Mouse (Mus musculus) midbrain, embryonic 11.5 days (tissue): Measurements from ENCODE around the gene St6galnac1. TPM values are rescaled to one million over a fixed set of nuclear protein-coding genes. Genes with fewer than 3 reads are reported as not detected.

Experiments used
- ATAC-seq: fragments of 200-750 bp; cut with Nextera tagmentation; 2 replicates; pipeline ENCODE4 v1.8.0; 2017; ENCODE audit warnings: moderate TSS enrichment, moderate library complexity; ENCODE audit not compliant: low FRiP score
- DNase-seq: peaks from one replicate; pipeline ENCODE4 v3.0.0; 2015; ENCODE audit warnings: low spot score; ENCODE audit errors: missing footprints
- H3K27ac ChIP-seq: fragments of 300-500 bp; sonication (generic); 2 replicates; pipeline ENCODE4 v1.5.1; 2014; ENCODE audit warnings: low read depth, low read length
- H3K27me3 ChIP-seq: fragments of 300-500 bp; sonication (generic); 2 replicates; pipeline ENCODE4 v1.6.1; 2014; ENCODE audit warnings: mild to moderate bottlenecking, low read length, moderate library complexity, mixed read lengths; ENCODE audit not compliant: control insufficient read depth, insufficient read depth
- H3K36me3 ChIP-seq: fragments of 300-500 bp; sonication (generic); 2 replicates; pipeline ENCODE4 v1.6.1; 2014; ENCODE audit warnings: mild to moderate bottlenecking, low read length, moderate library complexity, mixed read lengths; ENCODE audit not compliant: control insufficient read depth, insufficient read depth
- H3K4me1 ChIP-seq: fragments of 300-500 bp; sonication (generic); 2 replicates; pipeline ENCODE4 v1.6.1; 2014; ENCODE audit warnings: low read length; ENCODE audit not compliant: control insufficient read depth, insufficient read depth
- H3K4me2 ChIP-seq: fragments of 300-500 bp; sonication (generic); 2 replicates; pipeline ENCODE4 v1.6.1; 2014; ENCODE audit warnings: mild to moderate bottlenecking, moderate library complexity
- H3K4me3 ChIP-seq: fragments of 300-500 bp; sonication (generic); 2 replicates; pipeline ENCODE4 v1.5.1; 2014; ENCODE audit warnings: low read depth, low read length
- H3K9ac ChIP-seq: fragments of 300-500 bp; sonication (generic); 2 replicates; pipeline ENCODE4 v1.6.1; 2014; ENCODE audit warnings: low read length
- H3K9me3 ChIP-seq: fragments of 300-500 bp; sonication (generic); 2 replicates; pipeline ENCODE4 v1.6.1; 2016; ENCODE audit warnings: low read length; ENCODE audit not compliant: control insufficient read depth
- WGBS: fragments of 180-500 bp; shearing (Covaris S2); extraction: QIAGEN DNeasy Blood & Tissue Kit; methylation state at CpG from one replicate; pipeline ENCODE4 v1.1.7; 2014; 5-methylcytosine and 5-hydroxymethylcytosine counted together
- polyA plus RNA-seq: library from polyadenylated mRNA; unstranded; fragments of >200 nt; fragmentation: Nextera tagmentation; extraction: Ambion mirVana; gene quantifications from 2 replicates; pipeline ENCODE4 v1.2.1, GENCODE M21; 2014

Gene St6galnac1
- polyA plus RNA-seq, 1 experiment from 2014 or later: not detected

- H3K4me3 ChIP-seq: no peak overlapping the region
- no peak overlapping the region for H3K27ac ChIP-seq
- 77% methylated on average over 5 of the region's 5 CpGs for WGBS
- DNase-seq (no peak), ATAC-seq (no peak)
- no peak overlapping the region for H3K9ac ChIP-seq
- no peaks in the 10 kb centered on the region for H3K36me3 ChIP-seq
- H3K4me2 ChIP-seq: no peak overlapping the region
- no peaks in the 10 kb centered on the region for H3K9me3 ChIP-seq
- peaks cover 47% of the 10 kb centered on the region for H3K4me1 ChIP-seq
- no peaks in the 10 kb centered on the region for H3K27me3 ChIP-seq
These were observed 41.5 kb upstream of the St6galnac1 start for GRCm38 (mm10) chr11:116816769-116817168.

- H3K9me3 ChIP-seq: no peaks in the 10 kb centered on the region
- peak overlapping the region; percentile 20; the same call in 1 of the 2 replicates for H3K4me2 ChIP-seq
- H3K27ac ChIP-seq: peak overlapping the region; percentile 94
- no peaks in the 10 kb centered on the region for H3K27me3 ChIP-seq
- H3K4me1 ChIP-seq: peaks cover 55% of the 10 kb centered on the region
- H3K4me3 ChIP-seq: no peak overlapping the region
- WGBS: 26% methylated on average over 7 of the region's 7 CpGs
- no peak for ATAC-seq
- DNase-seq: peak; percentile 90
- peak overlapping the region; percentile 49; the same call in 1 of the 2 replicates for H3K9ac ChIP-seq
- no peaks in the 10 kb centered on the region for H3K36me3 ChIP-seq
These were observed 39.6 kb upstream of the St6galnac1 start for GRCm38 (mm10) chr11:116814884-116815415.

GRCm38 (mm10) chr11:116814076-116814883 is 39.0 kb upstream of the St6galnac1 start:
- Histone ChIP-seq H3K4me3 (no peak overlapping the region), H3K4me1 (peaks cover 56% of the 10 kb centered on the region), H3K36me3 (no peaks in the 10 kb centered on the region), H3K27me3 (no peaks in the 10 kb centered on the region), H3K4me2 (peak overlapping the region; percentile 20; the same call in 1 of the 2 replicates), H3K27ac (peak overlapping the region; percentile 94), H3K9me3 (no peaks in the 10 kb centered on the region), H3K9ac (peak overlapping the region; percentile 49)
- 5% methylated on average over 20 of the region's 20 CpGs for WGBS
- no peak; the same call in 1 of the 2 replicates for ATAC-seq
- DNase-seq: peak; percentile 96

- H3K4me3 ChIP-seq: no peak overlapping the region
- peak overlapping the region; percentile 7; the same call in 1 of the 2 replicates for H3K9ac ChIP-seq
- ATAC-seq: no peak
- H3K4me1 ChIP-seq: peaks cover 56% of the 10 kb centered on the region
- no peaks in the 10 kb centered on the region for H3K36me3 ChIP-seq
- 69% methylated on average over 13 of the region's 13 CpGs for WGBS
- H3K27ac ChIP-seq: peak overlapping the region; percentile 94
- H3K4me2 ChIP-seq: 0 out of 2 replicates have a peak overlapping the region, but pooled peaks have one; percentile 19
- H3K27me3 ChIP-seq: no peaks in the 10 kb centered on the region
- no peaks in the 10 kb centered on the region for H3K9me3 ChIP-seq
- peak; percentile 88 for DNase-seq
These were observed 38.3 kb upstream of the St6galnac1 start for GRCm38 (mm10) chr11:116813610-116814009.

- Histone ChIP-seq H3K4me2 (peak overlapping the region; percentile 25; the same call in 1 of the 2 replicates), H3K27ac (peak overlapping the region; percentile 94), H3K27me3 (no peaks in the 10 kb centered on the region), H3K4me1 (peaks cover 56% of the 10 kb centered on the region), H3K9ac (peak overlapping the region; percentile 27; the same call in 1 of the 2 replicates), H3K9me3 (no peaks in the 10 kb centered on the region), H3K4me3 (peak overlapping the region; percentile 10; the same call in 1 of the 2 replicates), H3K36me3 (no peaks in the 10 kb centered on the region)
- DNase-seq (peak; percentile 93), ATAC-seq (peak; percentile 27)
- WGBS: 40% methylated on average over 21 of the region's 21 CpGs
These were observed 37.7 kb upstream of the St6galnac1 start for GRCm38 (mm10) chr11:116812793-116813529.

- H3K9ac ChIP-seq: peak overlapping the region; percentile 63
- ATAC-seq (peak; percentile 90), DNase-seq (peak; percentile 96)
- H3K4me1 ChIP-seq: peaks cover 56% of the 10 kb centered on the region
- H3K4me3 ChIP-seq: peak overlapping the region; percentile 28
- H3K36me3 ChIP-seq: no peaks in the 10 kb centered on the region
- no peaks in the 10 kb centered on the region for H3K9me3 ChIP-seq
- H3K27me3 ChIP-seq: no peaks in the 10 kb centered on the region
- H3K4me2 ChIP-seq: peak overlapping the region; percentile 49
- WGBS: 5% methylated on average over 30 of the region's 32 CpGs
- peak overlapping the region; percentile 94 for H3K27ac ChIP-seq
These were observed 35.9 kb upstream of the St6galnac1 start for GRCm38 (mm10) chr11:116810983-116811901.

- no peak for ATAC-seq
- WGBS: 32% methylated on average over 11 of the region's 11 CpGs
- DNase-seq: no peak
- Histone ChIP-seq H3K9me3 (no peaks in the 10 kb centered on the region), H3K36me3 (no peaks in the 10 kb centered on the region), H3K9ac (peak overlapping the region; percentile 63), H3K4me3 (no peak overlapping the region), H3K27me3 (no peaks in the 10 kb centered on the region), H3K4me2 (peak overlapping the region; percentile 49), H3K27ac (peak overlapping the region; percentile 94), H3K4me1 (peaks cover 51% of the 10 kb centered on the region)
These were observed 35.2 kb upstream of the St6galnac1 start for GRCm38 (mm10) chr11:116810528-116810927.

- no peak overlapping the region for H3K4me3 ChIP-seq
- WGBS: 79% methylated on average over 8 of the region's 8 CpGs
- no peak overlapping the region for H3K9ac ChIP-seq
- H3K36me3 ChIP-seq: no peaks in the 10 kb centered on the region
- no peaks in the 10 kb centered on the region for H3K9me3 ChIP-seq
- peaks cover 42% of the 10 kb centered on the region for H3K4me1 ChIP-seq
- ATAC-seq (no peak), DNase-seq (no peak)
- no peak overlapping the region for H3K27ac ChIP-seq
- H3K27me3 ChIP-seq: no peaks in the 10 kb centered on the region
- no peak overlapping the region for H3K4me2 ChIP-seq
These were observed 34.2 kb upstream of the St6galnac1 start for GRCm38 (mm10) chr11:116809520-116809919.
